Mouse (Mus musculus): ENCODE data around the gene Arl4d.
"Not testable (repeated sequence)": the region's sequence is repeated elsewhere in the genome, so short reads cannot be mapped to it uniquely, and the experiment has no call there.

Arl4d gene

DNA sequence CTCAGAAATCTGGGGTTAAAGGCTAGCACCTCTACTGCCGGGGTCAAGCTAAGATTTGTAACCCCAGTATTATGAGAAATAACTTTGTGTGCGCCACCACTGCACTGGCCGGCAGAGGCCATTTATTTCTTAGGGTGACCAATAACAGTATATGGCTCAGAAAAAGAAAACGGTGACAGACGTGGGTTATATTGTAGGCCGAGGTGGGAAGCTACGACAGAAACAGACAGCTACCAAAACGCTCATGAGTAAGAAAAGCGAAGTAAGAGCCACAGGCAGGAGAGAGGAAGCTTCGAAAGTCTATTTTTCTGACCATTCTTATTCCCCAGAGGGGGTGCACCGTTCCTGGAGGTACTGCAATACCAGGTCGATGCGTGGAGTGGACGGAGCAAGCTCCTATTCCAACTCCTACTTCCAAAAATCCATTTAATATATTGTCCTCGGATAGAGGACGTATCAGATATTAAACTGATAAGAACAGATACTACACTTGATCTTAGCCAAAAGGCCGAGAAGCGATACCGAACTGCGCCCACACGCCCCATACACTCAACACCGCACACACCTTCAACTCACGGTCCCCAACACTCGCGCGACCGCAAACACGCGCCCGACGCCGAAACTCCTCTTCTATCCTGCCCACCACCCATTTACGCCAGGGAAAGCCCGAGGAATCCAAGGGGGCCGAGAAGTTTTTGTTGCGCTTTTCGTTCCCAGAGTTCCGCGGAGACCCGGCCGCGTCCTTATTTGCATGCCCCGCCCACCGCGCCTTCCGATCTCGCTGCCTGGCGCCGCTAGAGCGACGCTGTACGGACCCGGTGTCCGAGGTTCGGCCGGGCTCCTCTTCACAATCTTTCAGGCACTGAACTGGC lies 19.7 kb upstream of the Arl4d start:
- peak; percentile 40 to 48 for DNase-seq (ENCODE audit: low spot score in 2 of 2)

DNA sequence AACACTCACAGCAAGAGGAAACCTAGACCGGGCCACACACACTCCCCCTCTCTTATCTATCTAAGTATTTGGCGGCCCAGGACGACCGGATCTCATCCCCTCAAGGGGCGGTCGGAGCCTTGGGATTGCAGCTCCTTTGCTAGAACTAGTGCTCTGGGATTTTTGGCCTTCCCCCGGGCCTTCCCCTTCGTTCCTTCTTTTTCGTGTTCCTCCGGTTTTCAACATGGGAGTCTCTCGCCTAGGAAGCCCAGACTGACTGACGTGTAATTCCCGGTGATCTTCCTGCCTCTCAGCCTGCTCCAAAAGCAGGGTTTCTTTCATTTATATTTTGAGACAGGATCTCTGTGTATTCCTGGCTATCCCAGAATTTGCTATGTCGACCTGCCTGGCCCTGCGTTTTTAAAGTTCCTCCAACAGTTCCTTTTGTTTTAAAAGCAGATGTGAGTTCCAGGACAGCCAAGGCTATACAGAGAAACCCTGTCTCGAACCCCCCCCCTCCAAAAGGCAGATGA lies 19.0 kb upstream of the Arl4d start:
- not testable (repeated sequence) for DNase-seq (ENCODE audit: low spot score in 2 of 2)

DNA sequence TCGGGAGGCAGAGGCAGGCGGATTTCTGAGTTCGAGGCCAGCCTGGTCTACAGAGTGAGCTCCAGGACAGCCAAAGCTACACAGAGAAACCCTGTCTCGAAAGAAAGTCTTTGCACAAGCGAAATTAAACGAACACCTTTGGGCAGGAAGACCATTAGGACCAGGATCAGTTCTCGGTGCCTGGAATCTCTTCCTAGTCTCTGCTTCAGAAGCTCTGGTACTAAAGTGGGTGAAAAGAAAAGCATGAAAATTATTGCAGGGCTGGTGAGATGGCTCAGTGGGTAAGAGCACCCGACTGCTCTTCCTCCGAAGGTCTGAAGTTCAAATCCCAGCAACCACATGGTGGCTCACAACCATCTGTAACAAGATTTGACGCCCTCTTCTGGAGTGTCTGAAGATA lies 18.2 kb upstream of the Arl4d start:
- not testable (repeated sequence) for DNase-seq (ENCODE audit: low spot score in 2 of 2)

DNA sequence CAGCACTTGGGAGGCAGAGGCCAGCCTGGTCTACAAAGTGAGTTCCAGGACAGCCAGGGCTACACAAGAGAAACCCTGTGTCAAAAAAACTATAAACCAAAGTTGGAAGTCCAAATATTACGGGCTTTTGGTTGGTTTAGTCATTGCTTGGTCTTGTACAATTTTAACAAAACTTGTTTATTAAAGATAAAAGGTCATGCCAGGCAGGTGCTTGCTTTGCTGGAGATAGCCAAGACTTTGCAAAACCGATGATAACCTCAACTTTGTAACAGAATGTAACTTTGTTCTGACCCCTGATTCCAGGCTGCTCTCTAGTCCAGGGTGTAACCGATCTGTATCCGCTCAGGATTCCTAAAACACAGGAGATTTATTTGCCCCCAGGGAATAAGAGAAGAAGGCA lies 9.0 kb upstream of the Arl4d start:
- no peak for DNase-seq (ENCODE audit: low spot score in 2 of 2)

DNA sequence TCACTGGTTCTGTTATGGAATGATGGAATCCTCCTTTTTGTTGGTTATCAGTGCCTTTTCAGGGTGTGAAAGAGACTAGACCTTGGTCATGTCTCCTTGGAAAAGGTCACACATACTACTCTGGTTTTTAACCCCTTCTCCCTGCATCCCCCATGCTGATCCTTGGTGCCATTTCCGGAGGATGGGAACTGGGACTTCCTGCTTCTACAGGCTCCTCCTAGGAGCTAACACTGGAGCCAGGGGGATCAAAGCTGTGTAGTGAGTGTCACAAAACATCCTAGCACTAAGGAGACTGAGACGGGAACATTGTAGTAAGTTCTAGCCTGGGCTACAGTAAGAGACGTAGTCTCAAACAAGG lies 7.8 kb upstream of the Arl4d start:
- no peak for DNase-seq (ENCODE audit: low spot score in 2 of 2)

DNA sequence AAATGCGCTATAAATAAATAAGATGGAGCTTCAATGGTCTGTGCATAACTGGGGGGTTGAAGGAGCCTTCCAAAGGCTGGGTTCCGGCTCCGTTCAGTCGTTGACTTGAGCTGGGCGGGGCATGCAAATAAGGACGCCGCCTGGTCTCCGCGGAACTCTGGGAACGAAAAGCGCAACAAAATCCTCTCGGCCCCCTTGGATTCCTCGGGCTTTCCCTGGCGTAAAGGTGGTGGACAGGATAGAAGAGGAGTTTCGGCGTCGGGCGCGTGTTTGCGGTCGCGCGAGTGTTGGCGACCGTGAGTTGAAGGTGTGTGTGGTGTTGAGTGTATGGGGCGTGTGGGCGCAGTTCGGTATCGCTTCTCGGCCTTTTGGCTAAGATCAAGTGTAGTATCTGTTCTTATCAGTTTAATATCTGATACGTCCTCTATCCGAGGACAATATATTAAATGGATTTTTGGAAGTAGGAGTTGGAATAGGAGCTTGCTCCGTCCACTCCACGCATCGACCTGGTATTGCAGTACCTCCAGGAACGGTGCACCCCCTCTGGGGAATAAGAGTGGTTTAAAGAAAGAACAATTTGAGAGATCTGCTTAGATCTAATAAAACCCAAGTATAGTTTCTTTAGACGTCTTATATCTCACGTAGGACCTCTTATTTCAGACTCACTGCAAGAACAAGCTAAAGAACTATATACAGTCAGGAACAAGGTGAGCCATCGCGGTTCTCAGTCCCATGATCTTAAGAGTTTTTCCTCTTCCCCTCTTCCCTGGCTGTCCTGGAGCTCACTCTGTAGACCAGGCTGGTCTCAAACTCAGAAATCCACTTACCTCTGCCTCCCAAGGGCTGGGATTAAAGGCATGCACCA lies 7.2 kb upstream of the Arl4d start:
- peak; percentile 63 to 79 for DNase-seq (ENCODE audit: low spot score in 2 of 2)

DNA sequence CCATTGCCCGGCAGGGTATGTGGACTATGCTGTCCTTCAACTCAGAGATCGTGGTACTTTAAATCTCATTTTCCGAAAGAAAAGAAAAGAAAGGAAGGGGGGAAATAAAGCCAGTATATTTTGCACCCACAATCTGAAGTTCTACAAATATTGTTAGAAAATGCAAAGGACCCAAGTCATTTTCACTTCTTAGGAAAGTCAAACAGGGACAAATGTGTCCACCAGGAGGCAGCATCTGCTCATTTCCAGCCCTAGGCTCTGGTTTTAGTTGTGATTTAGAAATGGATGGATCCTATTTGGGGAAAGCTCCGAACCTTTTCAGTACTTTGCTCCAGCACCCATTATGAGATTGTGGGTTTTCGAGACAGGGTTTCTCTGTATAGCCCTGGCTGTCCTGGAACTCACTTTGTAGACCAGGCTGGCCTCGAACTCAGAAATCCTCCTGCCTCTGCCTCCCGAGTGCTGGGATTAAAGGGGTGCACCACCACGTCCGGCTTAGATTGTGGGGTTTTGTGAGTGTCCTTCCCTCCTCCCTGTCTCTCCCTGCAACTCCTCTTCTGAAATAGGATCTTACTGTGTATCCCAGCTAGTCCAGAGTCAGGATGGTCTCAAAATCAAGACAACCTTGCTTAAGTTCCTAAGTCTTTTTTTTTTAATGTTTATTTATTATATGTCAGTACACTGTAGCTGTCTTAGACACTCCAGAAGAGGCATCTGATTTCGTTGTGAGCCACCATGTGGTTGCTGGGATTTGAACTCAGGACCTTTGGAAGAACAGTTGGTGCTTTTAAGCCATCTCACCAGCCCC lies 6.4 kb upstream of the Arl4d start:
- DNase-seq (ENCODE audit: low spot score in 2 of 2), result no peak

DNA sequence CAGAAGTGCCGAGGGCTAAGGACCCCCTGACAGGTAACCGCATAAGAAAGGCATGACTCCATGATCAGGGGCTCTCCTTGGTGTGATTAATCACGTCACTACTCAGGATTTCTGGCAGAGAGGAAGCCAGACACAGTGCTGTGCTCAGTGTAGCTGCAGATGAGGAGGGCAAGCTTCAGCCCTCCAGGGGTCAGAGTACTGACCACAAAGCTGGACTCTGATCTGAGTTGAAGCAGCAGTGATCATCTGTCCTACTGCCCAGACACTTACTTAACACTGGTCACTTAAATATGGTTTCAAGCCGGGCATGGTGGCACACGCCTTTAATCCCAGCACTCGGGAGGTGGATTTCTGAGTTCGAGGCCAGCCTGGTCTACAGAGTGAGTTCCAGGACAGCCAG lies 4.2 kb upstream of the Arl4d start:
- DNase-seq (ENCODE audit: low spot score in 2 of 2), result no peak

DNA sequence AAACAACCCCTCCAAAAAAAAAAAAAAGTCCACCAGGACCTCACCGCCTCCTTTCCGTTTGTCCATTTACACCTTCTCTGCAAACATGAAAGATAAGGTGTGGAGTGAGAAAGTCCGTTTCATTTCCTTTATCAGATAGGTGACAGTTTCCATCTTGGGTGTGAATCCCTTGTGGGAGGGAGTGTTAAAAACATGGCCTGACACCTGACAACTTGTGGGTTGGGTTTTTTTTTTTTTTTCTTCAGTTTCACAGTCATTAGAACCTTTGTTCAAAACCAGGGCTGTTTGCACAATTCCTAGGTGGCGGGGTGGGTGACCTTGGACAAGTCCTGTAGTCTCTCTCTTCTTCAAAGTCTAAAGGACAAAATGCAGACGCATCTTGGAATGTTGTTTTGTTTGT lies 3.6 kb upstream of the Arl4d start:
- DNase-seq (ENCODE audit: low spot score in 2 of 2), result no peak

DNA sequence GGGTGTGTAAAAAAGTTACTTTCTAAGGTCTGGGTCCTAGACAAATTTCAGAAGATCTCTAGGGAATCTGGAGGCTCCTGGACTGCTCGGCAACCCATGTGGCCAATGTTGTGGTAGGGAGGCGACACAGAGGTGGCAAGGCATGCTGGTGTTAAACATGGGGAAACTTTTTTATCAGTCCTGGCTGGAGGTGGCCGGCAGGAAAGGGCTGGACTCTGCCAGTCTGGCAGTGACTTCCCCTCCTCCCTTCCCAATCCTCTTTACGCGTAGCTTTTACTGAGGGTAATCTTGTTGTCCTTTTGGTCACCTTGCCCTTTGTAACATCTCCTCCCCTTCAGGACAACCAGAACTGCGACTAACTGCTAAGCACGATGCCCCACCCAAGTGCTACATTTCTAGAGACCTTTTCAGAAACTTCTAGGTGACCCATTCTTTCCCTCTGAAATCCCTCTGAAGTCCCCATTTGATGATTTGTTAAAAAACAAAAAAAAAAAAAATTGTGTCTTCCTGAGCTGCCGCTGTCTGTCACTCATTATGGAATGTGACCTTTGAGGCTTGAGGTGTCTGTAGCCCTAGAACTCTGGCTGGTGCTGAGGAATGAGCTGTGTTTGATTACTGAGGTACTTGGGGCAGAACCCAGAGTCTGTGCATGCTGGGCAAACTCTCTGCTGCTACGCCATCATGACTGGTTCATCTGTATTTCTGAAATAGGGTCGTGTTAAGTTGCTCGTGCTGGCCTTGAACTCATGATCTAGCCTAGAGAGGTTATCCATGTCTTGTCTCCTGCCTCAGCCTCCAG lies 1.9 kb upstream of the Arl4d start:
- no peak for DNase-seq (ENCODE audit: low spot score in 2 of 2)

DNA sequence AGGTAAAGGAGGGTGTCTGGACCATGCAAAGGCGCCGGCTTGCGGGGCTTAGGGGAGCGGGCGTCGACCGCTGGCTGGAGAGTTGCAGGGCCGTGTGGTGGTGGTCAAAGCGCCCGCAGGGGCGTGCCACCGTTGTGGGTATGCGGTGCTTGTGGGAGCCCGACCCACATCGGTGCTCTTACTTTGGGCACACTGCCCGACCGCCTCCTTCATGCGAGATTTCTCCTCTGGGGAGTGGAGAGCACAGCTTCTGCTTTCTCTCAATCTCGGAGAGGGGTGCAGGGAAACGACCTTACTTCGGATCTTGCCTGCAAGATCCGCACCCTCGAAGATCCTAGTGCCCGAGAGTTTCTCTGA lies 273 bp downstream of the Arl4d start:
- DNase-seq (ENCODE audit: low spot score in 2 of 2), result no peak

DNA sequence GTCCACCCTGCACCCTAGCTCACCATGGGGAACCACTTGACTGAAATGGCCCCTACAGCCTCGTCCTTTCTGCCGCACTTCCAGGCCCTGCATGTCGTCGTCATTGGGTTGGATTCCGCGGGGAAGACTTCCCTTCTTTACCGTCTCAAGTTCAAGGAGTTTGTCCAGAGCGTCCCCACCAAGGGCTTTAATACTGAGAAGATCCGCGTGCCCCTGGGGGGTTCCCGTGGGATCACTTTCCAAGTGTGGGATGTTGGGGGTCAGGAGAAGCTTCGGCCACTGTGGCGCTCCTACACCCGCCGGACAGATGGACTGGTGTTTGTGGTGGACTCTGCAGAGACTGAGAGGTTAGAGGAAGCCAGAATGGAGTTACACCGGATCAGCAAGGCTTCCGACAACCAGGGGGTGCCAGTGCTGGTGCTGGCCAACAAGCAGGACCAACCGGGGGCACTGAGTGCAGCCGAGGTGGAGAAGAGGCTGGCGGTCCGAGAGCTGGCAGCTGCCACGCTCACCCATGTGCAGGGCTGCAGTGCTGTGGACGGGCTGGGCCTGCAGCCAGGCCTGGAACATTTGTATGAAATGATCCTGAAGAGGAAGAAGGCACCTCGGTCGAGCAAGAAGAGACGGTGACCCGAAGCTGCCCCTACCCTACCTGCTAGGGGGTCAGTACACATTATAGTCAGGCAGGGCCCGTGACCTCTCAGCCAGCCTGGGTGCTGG lies 1.4 kb downstream of the Arl4d start:
- DNase-seq (ENCODE audit: low spot score in 2 of 2), result no peak

DNA sequence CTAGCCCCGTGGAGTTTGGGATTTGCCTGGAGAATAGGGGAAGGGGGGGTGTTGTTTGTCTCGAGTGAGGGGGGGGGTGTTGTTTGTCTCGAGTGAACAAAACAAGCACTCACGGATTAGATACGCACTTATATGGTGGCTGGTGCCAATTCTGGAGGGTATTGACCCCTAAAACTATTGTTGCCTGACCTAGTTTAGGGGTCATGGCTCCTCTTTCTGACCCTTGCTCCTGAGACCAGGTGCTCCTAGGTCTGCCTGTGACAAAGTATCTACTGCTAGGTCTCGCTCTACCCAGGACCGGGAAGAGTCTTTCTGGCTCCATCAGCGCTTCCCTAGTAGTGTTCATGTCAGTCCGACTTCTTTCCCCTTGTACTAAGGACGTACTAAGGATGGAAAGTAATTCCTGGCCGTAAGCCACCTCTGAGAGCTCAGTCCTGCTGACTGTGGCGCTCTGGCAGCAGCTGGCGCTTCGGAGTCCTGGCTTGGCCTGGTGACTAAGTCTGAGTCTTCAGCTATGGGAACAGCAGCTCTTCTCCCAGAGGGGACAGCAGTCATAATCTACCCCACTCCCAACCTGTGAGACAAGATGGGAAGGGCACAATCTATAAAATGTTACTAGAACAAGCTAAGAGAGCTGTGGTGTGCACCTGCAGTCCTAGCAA lies 2.7 kb downstream of the Arl4d start:
- DNase-seq (ENCODE audit: low spot score in 2 of 2), result no peak

DNA sequence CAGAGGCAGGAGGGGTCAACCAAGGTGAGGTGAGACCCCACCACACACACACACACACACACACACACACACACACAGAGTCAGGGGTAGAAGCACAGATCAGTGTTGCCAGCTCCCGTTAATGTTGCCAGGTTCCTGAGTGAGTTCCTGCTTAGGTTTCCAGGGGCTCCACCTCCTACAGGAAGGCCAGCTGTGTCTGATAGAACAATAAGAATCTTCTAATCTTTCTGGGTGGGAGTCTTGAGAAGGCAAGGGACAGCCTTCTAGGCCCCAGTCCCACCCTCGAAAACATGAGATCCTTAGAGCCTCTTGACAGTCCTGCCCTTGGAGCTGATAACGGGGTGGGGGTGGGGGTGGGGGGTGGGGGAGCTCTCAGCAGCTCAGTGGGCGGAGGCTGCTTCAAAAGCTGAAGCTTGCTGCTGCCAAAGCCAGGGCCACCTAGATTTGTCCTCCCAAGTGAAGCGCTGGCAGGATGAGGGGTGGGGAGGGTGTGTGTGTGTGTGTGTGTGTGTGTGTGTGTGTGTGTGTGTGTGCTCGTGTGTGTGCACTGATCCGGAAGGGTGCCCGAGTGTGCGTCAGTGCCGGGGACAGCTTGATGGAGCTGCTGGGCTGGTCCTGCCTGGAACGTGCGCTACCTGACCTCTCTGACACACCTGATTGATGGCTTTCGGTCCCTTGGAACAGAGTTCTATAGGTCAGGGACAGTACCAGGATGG lies 3.4 kb downstream of the Arl4d start:
- DNase-seq (ENCODE audit: low spot score in 2 of 2), result no peak

DNA sequence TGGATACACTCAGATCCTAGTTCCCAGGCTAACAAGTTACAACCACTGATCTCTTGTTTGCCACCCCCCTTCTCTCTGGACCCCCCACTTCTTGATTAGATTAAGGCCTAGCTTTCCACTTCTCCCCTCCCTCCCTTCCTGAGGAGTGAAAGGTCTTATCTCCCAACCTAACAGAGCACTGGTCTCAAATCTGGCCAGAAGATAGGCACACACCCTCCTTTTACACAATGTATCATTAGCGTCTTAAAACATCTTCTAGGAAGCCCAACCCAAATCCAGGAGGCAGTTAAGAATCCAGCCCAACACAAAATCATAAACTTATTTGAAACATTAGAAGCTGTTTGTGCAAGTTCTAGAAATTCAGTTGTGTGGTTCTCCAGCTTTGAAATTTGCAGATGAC lies 5.0 kb downstream of the Arl4d start:
- DNase-seq (ENCODE audit: low spot score in 2 of 2), result no peak

DNA sequence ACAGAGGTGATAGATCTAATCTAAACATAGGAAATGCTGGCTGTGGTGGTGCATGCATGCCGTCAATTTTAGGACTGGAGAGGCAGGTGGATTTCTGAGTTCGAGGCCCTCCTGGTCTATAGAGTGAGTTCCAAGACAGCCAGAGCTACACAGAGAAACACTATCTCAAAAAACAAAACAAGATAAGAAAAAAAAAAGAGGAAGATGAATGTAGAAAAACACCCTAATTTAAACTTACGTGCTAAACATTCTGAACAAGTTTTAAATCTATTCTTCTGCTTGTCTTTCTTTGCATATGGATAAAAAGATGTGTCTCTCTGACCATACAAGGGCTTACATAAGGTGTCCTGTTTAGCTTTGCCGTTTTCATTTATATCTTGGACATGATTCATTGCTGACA lies 5.9 kb downstream of the Arl4d start:
- no peak for DNase-seq (ENCODE audit: low spot score in 2 of 2)

DNA sequence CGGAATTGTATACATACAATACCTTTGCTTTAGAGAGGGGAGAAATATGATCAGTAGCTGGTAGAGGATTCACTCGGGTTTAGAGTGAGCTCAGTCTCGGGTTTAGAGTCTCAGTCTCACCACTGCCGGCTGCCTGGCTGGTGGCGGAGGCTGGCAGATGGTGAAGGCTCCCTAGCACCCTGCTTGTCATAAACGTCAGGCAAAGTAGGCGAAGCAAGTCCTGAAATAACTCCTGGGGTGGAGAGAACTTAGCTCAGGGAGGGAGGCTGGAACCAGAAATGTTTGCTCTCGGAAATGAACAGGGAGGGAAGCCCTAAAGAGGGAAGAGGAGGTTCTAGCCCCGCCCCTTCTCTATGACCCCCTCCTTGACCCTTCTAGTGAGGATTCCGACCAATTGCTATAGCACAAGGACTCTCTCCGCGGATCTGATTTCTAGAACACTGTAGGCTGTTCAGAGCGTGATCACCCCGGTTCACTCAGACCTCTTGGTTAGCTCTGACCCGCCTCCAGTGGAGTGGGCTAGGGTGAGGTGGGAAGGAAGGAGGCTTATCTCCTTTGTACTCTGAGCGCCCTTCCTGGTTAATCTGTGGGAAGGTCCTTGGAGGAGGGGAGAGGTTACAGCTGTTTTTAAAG lies 7.8 kb downstream of the Arl4d start:
- no peak for DNase-seq (ENCODE audit: low spot score in 2 of 2)

DNA sequence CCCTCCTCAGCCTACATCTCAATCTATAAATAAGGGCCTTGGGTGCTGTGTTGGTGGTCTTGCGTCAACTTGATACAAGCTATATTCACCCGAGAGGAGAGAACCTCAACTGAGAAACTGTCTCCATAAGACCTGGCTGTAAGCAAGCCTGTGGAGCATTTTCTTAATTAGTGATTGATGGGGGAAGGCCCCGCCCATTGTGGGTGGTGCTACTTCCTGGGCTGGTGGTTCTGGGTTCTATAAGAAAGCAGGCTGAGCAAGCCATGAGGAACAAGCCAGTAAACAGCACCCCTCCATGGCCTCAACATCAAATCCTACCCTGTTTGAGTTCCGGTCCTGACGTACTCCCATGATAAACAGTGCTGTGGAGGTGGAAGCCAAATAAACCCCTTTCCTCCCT lies 8.8 kb downstream of the Arl4d start:
- DNase-seq (ENCODE audit: low spot score in 2 of 2), result no peak

DNA sequence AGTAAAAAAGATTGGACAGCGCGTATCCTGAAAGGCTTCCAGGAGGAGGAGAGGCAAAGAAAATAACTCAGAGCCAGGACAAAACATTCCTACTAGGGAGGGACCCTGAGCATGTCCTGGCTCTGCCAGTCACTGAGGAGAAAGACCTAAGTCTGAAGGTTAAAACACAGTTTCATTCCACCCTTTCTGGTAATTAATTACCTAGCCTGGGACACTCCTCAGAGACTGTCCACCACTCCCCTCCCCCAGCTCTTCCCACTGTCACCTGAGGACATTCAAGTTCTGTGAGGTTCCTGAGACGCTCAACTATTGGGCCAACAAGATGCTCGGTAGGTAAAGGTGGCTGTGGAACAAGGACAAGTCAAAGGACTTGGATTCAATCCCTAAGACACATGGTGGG lies 10.0 kb downstream of the Arl4d start:
- no peak for DNase-seq (ENCODE audit: low spot score in 2 of 2)

All from urinary bladder, adult 18-20 months (tissue).